Mouse (Mus musculus) myocyte (in vitro differentiated cells): ENCODE measurements around the gene Tcf7l1. TPM values are rescaled to one million over a fixed set of nuclear protein-coding genes. Genes with fewer than 3 reads are reported as not detected.

Source experiments
- H3K27me3 ChIP-seq: one replicate; pipeline ENCODE4 v1.6.1; 2011; ENCODE audit not compliant: control insufficient read depth, insufficient read depth, insufficient read length
- H3K36me3 ChIP-seq: one replicate; pipeline ENCODE4 v1.6.1; 2011; ENCODE audit not compliant: control insufficient read depth, insufficient read depth
- H3K4me2 ChIP-seq: one replicate; pipeline ENCODE4 v1.6.1; 2011; ENCODE audit warnings: low read depth, control low read depth
- H3K4me3 ChIP-seq: one replicate; pipeline ENCODE4 v1.5.1; 2011; ENCODE audit warnings: mild to moderate bottlenecking, control low read depth, moderate library complexity
- H3K79me2 ChIP-seq: one replicate; pipeline ENCODE4 v1.6.1; 2011; ENCODE audit not compliant: control insufficient read depth, insufficient read depth
- H3ac ChIP-seq: one replicate; pipeline ENCODE4 v1.6.1; 2011; ENCODE audit not compliant: control insufficient read depth, insufficient read length
- CEBPB ChIP-seq: IDR thresholded peaks from 2 replicates; pipeline ENCODE4 v1.6.1; 2011; ENCODE audit warnings: mild to moderate bottlenecking, moderate library complexity; ENCODE audit not compliant: poor library complexity, insufficient read depth, severe bottlenecking
- E2F4 ChIP-seq: IDR thresholded peaks from one replicate; pipeline ENCODE4 v1.6.1; 2011; ENCODE audit warnings: mild to moderate bottlenecking, control low read depth, moderate library complexity; ENCODE audit not compliant: insufficient read depth
- MAX ChIP-seq: IDR thresholded peaks from one replicate; pipeline ENCODE4 v1.6.1; 2011; ENCODE audit warnings: low read depth, mild to moderate bottlenecking, control low read depth
- MYOD1 ChIP-seq, 3 experiments: IDR thresholded peaks; one replicate each; pipeline ENCODE4 v1.6.1; 2011; ENCODE audit warnings: control low read depth in 2 of 3, low read depth in 2 of 3, mild to moderate bottlenecking in 2 of 3, moderate library complexity in 1 of 3; ENCODE audit not compliant: insufficient read length in 2 of 3, control insufficient read depth in 1 of 3
- MYOG ChIP-seq, 3 experiments: IDR thresholded peaks; one replicate each; pipeline ENCODE4 v1.6.1; 2011; ENCODE audit warnings: control low read depth in 2 of 3, low read depth in 2 of 3, mild to moderate bottlenecking in 2 of 3; ENCODE audit not compliant: insufficient read length in 2 of 3, control insufficient read depth in 1 of 3, insufficient read depth in 1 of 3
- POLR2A ChIP-seq: IDR thresholded peaks from one replicate; pipeline ENCODE4 v1.6.1; 2011; ENCODE audit warnings: low read depth, mild to moderate bottlenecking, control low read depth, moderate library complexity; ENCODE audit not compliant: insufficient read length
- POLR2AphosphoS2 ChIP-seq: IDR thresholded peaks from one replicate; pipeline ENCODE4 v1.6.1; 2011; ENCODE audit warnings: low read depth, control low read depth; ENCODE audit not compliant: insufficient read length
- REST ChIP-seq: IDR thresholded peaks from one replicate; pipeline ENCODE4 v1.6.1; 2011; ENCODE audit warnings: mild to moderate bottlenecking, control low read depth, moderate library complexity; ENCODE audit not compliant: insufficient read depth, insufficient read length
- SRF ChIP-seq: IDR thresholded peaks from one replicate; pipeline ENCODE4 v1.6.1; 2011; ENCODE audit warnings: low read depth; ENCODE audit not compliant: control insufficient read depth, insufficient read length
- TCF12 ChIP-seq: IDR thresholded peaks from one replicate; pipeline ENCODE4 v1.6.1; 2011; ENCODE audit warnings: mild to moderate bottlenecking, control low read depth; ENCODE audit not compliant: poor library complexity, insufficient read depth, severe bottlenecking
- TCF3 ChIP-seq: IDR thresholded peaks from one replicate; pipeline ENCODE4 v1.6.1; 2011; ENCODE audit warnings: low read depth, control low read depth; ENCODE audit not compliant: insufficient read length
- USF1 ChIP-seq: IDR thresholded peaks from one replicate; pipeline ENCODE4 v1.6.1; 2011; ENCODE audit warnings: low read depth, mild to moderate bottlenecking, control low read depth, moderate library complexity
- polyA plus RNA-seq: library from polyadenylated mRNA; unstranded; fragments of >200 nt; fragmentation: generic; extraction: Trizol; gene quantifications from one replicate; pipeline ENCODE4 v1.2.1, GENCODE M21; 2012; ENCODE audit warnings: missing spikeins

Gene Tcf7l1
- polyA plus RNA-seq, 1 experiment = 13.3 TPM

GRCm38 (mm10) chr6:72809522-72810149 is 20.6 kb upstream of the Tcf7l1 start:
- Histone ChIP-seq H3K27me3 (no peaks in the 10 kb centered on the region), H3K4me3 (no peak overlapping the region), H3K36me3 (no peaks in the 10 kb centered on the region), H3K79me2 (no peaks in the 10 kb centered on the region), H3ac (no peak overlapping the region), H3K4me2 (peak overlapping the region; percentile 32)
- TF ChIP-seq MAX (no peak), REST (no peak), POLR2AphosphoS2 (no peak), TCF3 (no peak), USF1 (peak; percentile 53), E2F4 (no peak), POLR2A (no peak), CEBPB (no peak), MYOD1 (IDR thresholded peaks at IDR 0.05; ENCODE audit: control insufficient read depth in 1 of 3, insufficient read length in 2 of 3, low read depth in 2 of 3) (peak in 1 of 3 experiments; percentile 33), SRF (no peak), TCF12 (no peak), MYOG (IDR thresholded peaks at IDR 0.05; ENCODE audit: control insufficient read depth in 1 of 3, insufficient read depth in 1 of 3, insufficient read length in 2 of 3, low read depth in 2 of 3) (peak in 1 of 3 experiments; percentile 41)

- Histone ChIP-seq H3K27me3 (no peaks in the 10 kb centered on the region), H3K36me3 (no peaks in the 10 kb centered on the region), H3K4me2 (no peak overlapping the region), H3K4me3 (no peak overlapping the region), H3K79me2 (no peaks in the 10 kb centered on the region), H3ac (no peak overlapping the region)
- TF ChIP-seq REST = no peak
Measured at GRCm38 (mm10) chr6:72808342-72808741, 19.3 kb upstream of the Tcf7l1 start.

DNA sequence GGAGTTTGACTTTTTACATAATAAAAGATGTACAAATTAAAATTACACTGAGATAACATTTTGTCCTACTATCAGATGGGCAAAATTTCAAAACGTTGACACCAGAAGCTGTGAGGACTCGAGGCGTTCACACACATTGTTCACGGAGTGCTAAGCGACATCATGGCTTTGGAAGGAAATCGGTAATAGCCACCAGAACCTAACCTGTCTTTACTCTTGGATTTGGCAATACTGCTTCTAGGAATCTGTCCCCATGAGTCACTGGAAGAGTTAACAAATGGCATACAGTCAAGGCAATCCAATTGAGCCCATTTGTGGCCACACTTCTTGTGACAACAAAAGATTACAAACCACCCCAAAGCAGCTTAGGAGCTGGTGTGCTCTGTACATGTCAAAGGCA is 14.6 kb upstream of the Tcf7l1 start:
- no peak overlapping the region for H3K4me2 ChIP-seq
- H3K4me3 ChIP-seq = no peak overlapping the region
- TF ChIP-seq CEBPB = no peak
- no peak for TF ChIP-seq SRF
- no peak for TF ChIP-seq E2F4
- no peak for TF ChIP-seq USF1
- TF ChIP-seq TCF3 = no peak
- TF ChIP-seq POLR2AphosphoS2 = no peak
- TF ChIP-seq MYOD1 (IDR thresholded peaks at IDR 0.05; ENCODE audit: control insufficient read depth in 1 of 3, insufficient read length in 2 of 3, low read depth in 2 of 3) = no peak
- no peak for TF ChIP-seq TCF12
- TF ChIP-seq POLR2A = no peak
- TF ChIP-seq MAX = no peak
- no peak for TF ChIP-seq REST
- no peak for TF ChIP-seq MYOG (IDR thresholded peaks at IDR 0.05; ENCODE audit: control insufficient read depth in 1 of 3, insufficient read depth in 1 of 3, insufficient read length in 2 of 3, low read depth in 2 of 3)
- H3K27me3 ChIP-seq = no peaks in the 10 kb centered on the region
- H3K36me3 ChIP-seq = no peaks in the 10 kb centered on the region
- H3K79me2 ChIP-seq = no peaks in the 10 kb centered on the region
- no peak overlapping the region for H3ac ChIP-seq

DNA sequence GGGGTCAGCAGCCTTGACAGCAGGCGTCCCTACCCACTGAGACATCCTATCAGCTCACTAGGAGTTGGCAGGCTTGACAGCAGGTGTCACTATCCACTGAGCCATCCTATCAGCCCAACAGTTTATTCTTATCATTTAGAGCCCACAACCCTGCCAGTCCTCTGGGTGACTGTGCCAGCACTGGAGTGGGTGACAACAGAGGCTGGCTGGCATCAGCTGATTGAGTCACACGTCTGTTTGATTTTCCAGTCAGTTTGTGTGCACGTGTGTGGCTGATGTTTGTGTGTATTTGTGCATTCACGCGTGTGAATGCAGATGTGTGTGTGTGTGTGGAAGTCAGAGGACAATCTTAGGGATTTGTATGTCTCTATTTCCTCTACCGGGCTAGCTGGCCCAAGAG is 13.1 kb upstream of the Tcf7l1 start:
- H3K27me3 ChIP-seq = no peaks in the 10 kb centered on the region
- H3ac ChIP-seq = no peak overlapping the region
- no peak for TF ChIP-seq CEBPB
- no peak for TF ChIP-seq REST
- TF ChIP-seq TCF12 = no peak
- no peak for TF ChIP-seq MYOD1 (IDR thresholded peaks at IDR 0.05; ENCODE audit: control insufficient read depth in 1 of 3, insufficient read length in 2 of 3, low read depth in 2 of 3)
- TF ChIP-seq USF1 = no peak
- TF ChIP-seq MYOG (IDR thresholded peaks at IDR 0.05; ENCODE audit: control insufficient read depth in 1 of 3, insufficient read depth in 1 of 3, insufficient read length in 2 of 3, low read depth in 2 of 3) = no peak
- TF ChIP-seq SRF = no peak
- no peak for TF ChIP-seq MAX
- TF ChIP-seq TCF3 = no peak
- no peak for TF ChIP-seq E2F4
- TF ChIP-seq POLR2AphosphoS2 = no peak
- no peak for TF ChIP-seq POLR2A
- no peaks in the 10 kb centered on the region for H3K79me2 ChIP-seq
- no peaks in the 10 kb centered on the region for H3K36me3 ChIP-seq
- H3K4me2 ChIP-seq = no peak overlapping the region
- no peak overlapping the region for H3K4me3 ChIP-seq

DNA sequence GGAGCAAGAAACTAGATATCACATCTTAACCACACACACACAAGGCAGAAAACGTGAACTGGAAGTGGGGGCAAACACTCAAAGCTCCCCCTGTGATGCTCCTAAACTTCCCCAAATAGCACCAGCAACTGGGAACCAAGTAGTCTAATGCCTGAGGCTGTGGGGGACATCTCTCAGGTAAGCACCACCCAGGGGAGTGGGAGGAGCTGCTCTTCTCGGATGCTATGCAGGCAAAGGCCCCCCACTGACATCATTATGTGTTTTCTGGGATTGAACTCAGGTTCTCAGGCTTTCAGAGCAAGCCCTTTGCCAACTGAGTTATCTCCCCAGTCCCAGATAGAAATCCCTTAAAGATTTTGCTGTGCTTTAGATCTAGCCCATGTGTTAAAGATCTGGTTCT is 11.6 kb upstream of the Tcf7l1 start:
- TF ChIP-seq POLR2A (no peak), CEBPB (no peak), POLR2AphosphoS2 (no peak), TCF12 (no peak), E2F4 (no peak), MYOD1 (IDR thresholded peaks at IDR 0.05; ENCODE audit: control insufficient read depth in 1 of 3, insufficient read length in 2 of 3, low read depth in 2 of 3) (no peak), TCF3 (no peak), MYOG (IDR thresholded peaks at IDR 0.05; ENCODE audit: control insufficient read depth in 1 of 3, insufficient read depth in 1 of 3, insufficient read length in 2 of 3, low read depth in 2 of 3) (no peak), USF1 (no peak), REST (no peak), MAX (no peak), SRF (no peak)
- H3K4me3 ChIP-seq = no peak overlapping the region
- no peaks in the 10 kb centered on the region for H3K79me2 ChIP-seq
- no peak overlapping the region for H3ac ChIP-seq
- no peak overlapping the region for H3K4me2 ChIP-seq
- no peaks in the 10 kb centered on the region for H3K36me3 ChIP-seq
- no peaks in the 10 kb centered on the region for H3K27me3 ChIP-seq
